Mouse (Mus musculus): ENCODE data around the gene Mavs. TPM values are rescaled to one million over a fixed set of nuclear protein-coding genes. Genes with fewer than 3 reads are reported as not detected.

Mavs gene
- polyA plus RNA-seq (2017; shearing (Covaris generic)): 32.7 TPM

GRCm38 (mm10) chr2:131233307-131234126 is at the start of gene Mavs:
Mavs (plus strand) TSS chr2:131234063.

GRCm38 (mm10) chr2:131186771-131187601 is 46.9 kb upstream of the Mavs start, which contains the start of the genes Cdc25b and Spef1:
Cdc25b (plus strand) TSS chr2:131186949.
Spef1 (minus strand) TSS chr2:131187282.

GRCm38 (mm10) chr2:131206778-131207177 is 27.1 kb upstream of the Mavs start, which contains the start of gene Ap5s1:
Ap5s1 (plus strand) TSS chr2:131207078.

GRCm38 (mm10) chr2:131262213-131262672 is 28.4 kb downstream of the Mavs start, which contains the start of gene Pank2:
Pank2 (plus strand) TSS chr2:131262495.

Other genes with a start within 250 kb of the Mavs start
- gene Gfra4, start 191.0 kb upstream of the Mavs start, polyA plus RNA-seq (2017; shearing (Covaris generic)): not detected
- gene Adam33, start 170.2 kb upstream of the Mavs start, polyA plus RNA-seq (2017; shearing (Covaris generic)): not detected
- gene Siglec1, start 147.3 kb upstream of the Mavs start, polyA plus RNA-seq (2017; shearing (Covaris generic)): 0.10 TPM
- not detected for gene Hspa12b, start 106.8 kb upstream of the Mavs start, polyA plus RNA-seq (2017; shearing (Covaris generic))
- not detected for gene Gm11037, start 100.6 kb upstream of the Mavs start, polyA plus RNA-seq (2017; shearing (Covaris generic))
- 49.0 TPM for gene 1700037H04Rik, start 74.0 kb upstream of the Mavs start, polyA plus RNA-seq (2017; shearing (Covaris generic))
- gene Cenpb, start 54.0 kb upstream of the Mavs start, polyA plus RNA-seq (2017; shearing (Covaris generic)): 2.1 TPM
- 102 TPM for gene Cdc25b, start 47.1 kb upstream of the Mavs start, polyA plus RNA-seq (2017; shearing (Covaris generic))
- not detected for gene Spef1, start 46.8 kb upstream of the Mavs start, polyA plus RNA-seq (2017; shearing (Covaris generic))
- 25.5 TPM for gene Ap5s1, start 27.0 kb upstream of the Mavs start, polyA plus RNA-seq (2017; shearing (Covaris generic))
- gene Pank2, start 28.4 kb downstream of the Mavs start, polyA plus RNA-seq (2017; shearing (Covaris generic)): 7.5 TPM
- 0.91 TPM for gene Rnf24, start 118.8 kb downstream of the Mavs start, polyA plus RNA-seq (2017; shearing (Covaris generic))

Measured in CD4-positive, CD25-positive, alpha-beta regulatory T cell, adult 9 weeks (primary cell).